Mouse (Mus musculus): ENCODE data around the gene Tor3a. TPM values are rescaled to one million over a fixed set of nuclear protein-coding genes. Genes with fewer than 3 reads are reported as not detected.

Gene Tor3a
- polyA plus RNA-seq, 1 experiment from 2014 or later: 4.4 TPM

Other genes starting within 250 kb of the Tor3a start
- 45.6 and 60.6 TPM in 2 replicates for gene Soat1, start 200.0 kb downstream of the Tor3a start, polyA plus RNA-seq (2016; fragmentation: Nextera tagmentation; extraction: Ambion mirVana)
- gene Gm10031, start 150.3 kb downstream of the Tor3a start, polyA plus RNA-seq (2016; fragmentation: Nextera tagmentation; extraction: Ambion mirVana): 0.23 and 0.32 TPM in 2 replicates
- gene Abl2, start 115.6 kb downstream of the Tor3a start, polyA plus RNA-seq (2016; fragmentation: Nextera tagmentation; extraction: Ambion mirVana): 3.3 and 3.8 TPM in 2 replicates
- 21.8 and 24.4 TPM in 2 replicates for gene Fam20b, start 44.7 kb upstream of the Tor3a start, polyA plus RNA-seq (2016; fragmentation: Nextera tagmentation; extraction: Ambion mirVana)
- 0.79 and 1.9 TPM in 2 replicates for gene Angptl1, start 164.2 kb upstream of the Tor3a start, polyA plus RNA-seq (2016; fragmentation: Nextera tagmentation; extraction: Ambion mirVana)